In genomic region chr12:83532966-83533365, GRCm38 (mm10) we compare ENCODE assay signal across 19 mouse cellular contexts. TPM values are rescaled to one million over a fixed set of nuclear protein-coding genes. Genes with fewer than 3 reads are reported as not detected.
A peak's percentile ranks its signal among the peaks of the same experiment; 100 is the strongest.
DNase-seq lines count a peak whose midpoint lies in the region; ATAC-seq and TF ChIP-seq lines count a peak whose summit lies in the region.
"Had no signal": no experiment of that assay in that cellular context is flagged by ENCODE, and none has a peak within 500 bp of the region (broad histone marks: within the 10 kb centered on the region; RNA-seq: fewer than 3 reads in every experiment).

No protein-coding gene starts in this region.

- TF ChIP-seq CTCF in gastrocnemius, adult 2 months (IDR thresholded peaks at IDR 0.05) = no peak

- H3K9me3 ChIP-seq in heart, embryonic 16.5 days (replicated peaks; ENCODE audit: control insufficient read depth, low read length) = no peaks in the 10 kb centered on the region
- H3K9me3 ChIP-seq: embryonic facial prominence, embryonic 15.5 days; forebrain, embryonic 10.5 days; heart, embryonic 13.5 days; hindbrain, embryonic 15.5 days had no signal

- no peaks in the 10 kb centered on the region for H3K4me1 ChIP-seq in heart, embryonic 16.5 days (ENCODE audit: control insufficient read depth, insufficient read depth, low read length)

- no peaks in the 10 kb centered on the region for H3K27me3 ChIP-seq in heart, embryonic 16.5 days (ENCODE audit: control insufficient read depth, insufficient read depth, low read length)
- H3K27me3 ChIP-seq: embryonic facial prominence, embryonic 15.5 days; heart, embryonic 13.5 days; hindbrain, embryonic 15.5 days had no signal

- intact Hi-C loops in gastrocnemius, adult 2 months (cut with DNase I) = no loop called here
- intact Hi-C loops in gastrocnemius, postnatal 36 days (cut with DNase I) = no loop called here
- intact Hi-C loops in heart, postnatal 25 days (cut with DNase I) = no loop called here

- H3K4me3 ChIP-seq in gastrocnemius, adult 2 months = no peak overlapping the region
- no peak overlapping the region for H3K4me3 ChIP-seq in heart, embryonic 16.5 days (ENCODE audit: low read length)
- H3K4me3 ChIP-seq: embryonic facial prominence, embryonic 15.5 days; erythroblast, embryonic 14.5 days; forebrain, embryonic 10.5 days; heart, embryonic 13.5 days; hindbrain, embryonic 15.5 days had no signal

- H3K9ac ChIP-seq in heart, embryonic 16.5 days (ENCODE audit: low read length) = no peak overlapping the region
- H3K9ac ChIP-seq: embryonic facial prominence, embryonic 15.5 days; heart, embryonic 13.5 days; hindbrain, embryonic 15.5 days had no signal

- peak; percentile 61 for DNase-seq in gastrocnemius, adult 2 months
- DNase-seq in gastrocnemius, postnatal 36 days = no peak
- DNase-seq in heart, postnatal 25 days (ENCODE audit: low spot score) = no peak
- peak; percentile 22 for DNase-seq in right cerebral cortex, postnatal 4 days
- DNase-seq in right cerebral cortex, adult 2 months (ENCODE audit: low spot score in 2 of 2) = no peak
- DNase-seq in heart, postnatal 4 days = peak; percentile 53
- no peak for DNase-seq in layer of hippocampus, postnatal 14 days (ENCODE audit: low spot score in 2 of 2)
- DNase-seq: cerebellum, adult 11 months; cerebellum, adult 8-10 months; embryo, embryonic 11 days; kidney, adult 2 months had no signal

- H3K27ac ChIP-seq in gastrocnemius, adult 2 months = no peak overlapping the region; the same call in 1 of the 2 replicates
- H3K27ac ChIP-seq in heart, embryonic 16.5 days (ENCODE audit: low read length) = no peak overlapping the region
- H3K27ac ChIP-seq: embryonic facial prominence, embryonic 15.5 days; forebrain, embryonic 10.5 days; heart, embryonic 13.5 days; hindbrain, embryonic 15.5 days had no signal

- H3K4me2 ChIP-seq in heart, embryonic 16.5 days (ENCODE audit: low read depth, low read length) = no peak overlapping the region
- H3K4me2 ChIP-seq: embryonic facial prominence, embryonic 15.5 days; heart, embryonic 13.5 days; hindbrain, embryonic 15.5 days had no signal

- 65% methylated on average over 3 of the region's 3 CpGs for WGBS in heart, embryonic 16.5 days

- peaks cover 6% of the 10 kb centered on the region; the same call in 1 of the 2 replicates for H3K36me3 ChIP-seq in heart, embryonic 16.5 days (ENCODE audit: control insufficient read depth, insufficient read depth)

- peak; percentile 67; the same call in 1 of the 2 replicates for ATAC-seq in heart, embryonic 16.5 days (replicated peaks; ENCODE audit: extremely low read depth, insufficient read depth, low FRiP score)
- ATAC-seq: forebrain, embryonic 14.5 days; intestine, embryonic 16.5 days had no signal

RNA-seq across cellular contexts. Expression of gene Dcaf4, which starts 12.7 kb away (rescaled TPM):
- total RNA-seq in gastrocnemius, adult 2 months (2021) = 10 to 100 TPM; 18.0 to 24.5 TPM
- total RNA-seq in gastrocnemius, postnatal 36 days (2021) = 10 to 100 TPM; 20.3 to 20.7 TPM
- 26.9 and 27.4 TPM in 2 replicates for polyA plus RNA-seq in heart, embryonic 16.5 days (2015; fragmentation: Nextera tagmentation; extraction: Ambion mirVana)
- 10 to 100 TPM; 14.1 to 15.2 TPM for total RNA-seq in heart, postnatal 25 days (2021)
- 10 to 100 TPM; 15.9 to 16.6 TPM for total RNA-seq in heart, postnatal 4 days (2021)
- total RNA-seq in layer of hippocampus, postnatal 14 days (2021) = 10 to 100 TPM; 31.8 to 32.1 TPM

RNA-seq across cellular contexts. Expression of gene Dpf3, which starts 45.5 kb away (rescaled TPM):
- total RNA-seq in gastrocnemius, adult 2 months (2021) = 10 to 100 TPM; 22.5 to 26.3 TPM
- 10 to 100 TPM; 15.9 to 20.0 TPM for total RNA-seq in gastrocnemius, postnatal 36 days (2021)
- 19.2 and 21.8 TPM in 2 replicates for polyA plus RNA-seq in heart, embryonic 16.5 days (2015; fragmentation: Nextera tagmentation; extraction: Ambion mirVana)
- total RNA-seq in heart, postnatal 25 days (2021) = 10 to 100 TPM; 17.4 to 21.3 TPM
- 10 to 100 TPM; 19.6 to 20.2 TPM for total RNA-seq in heart, postnatal 4 days (2021)
- 10 to 100 TPM; 26.4 to 27.8 TPM for total RNA-seq in layer of hippocampus, postnatal 14 days (2021)

Comparison
In these comparisons a context has a peak if more than half of its experiments do, and no peak if none do; other contexts are left out.
1. DNase-seq: peak in gastrocnemius, adult 2 months (single experiment), right cerebral cortex, postnatal 4 days (single experiment) and heart, postnatal 4 days (single experiment); none in gastrocnemius, postnatal 36 days (0 of 2), heart, postnatal 25 days (single experiment), right cerebral cortex, adult 2 months (0 of 2) and layer of hippocampus, postnatal 14 days (0 of 2).